Mouse (Mus musculus) neural tube, embryonic 15.5 days (tissue): ENCODE data around the gene Ankrd9. TPM values are rescaled to one million over a fixed set of nuclear protein-coding genes. Genes with fewer than 3 reads are reported as not detected.
A peak's percentile ranks its signal among the peaks of the same experiment; 100 is the strongest.

ENCODE experiments used
- ATAC-seq: fragments of 200-750 bp; cut with Nextera tagmentation; 2 replicates; pipeline ENCODE4 v1.8.0; 2017; ENCODE audit warnings: mild to moderate bottlenecking, moderate TSS enrichment, moderate library complexity; ENCODE audit not compliant: low FRiP score
- H3K27ac ChIP-seq: fragments of 300-500 bp; sonication (generic); replicated peaks from 2 replicates; pipeline ENCODE4 v1.5.1; 2015; ENCODE audit warnings: mild to moderate bottlenecking, inconsistent platforms
- H3K27me3 ChIP-seq: fragments of 300-500 bp; sonication (generic); replicated peaks from 2 replicates; pipeline ENCODE4 v1.6.1; 2015; ENCODE audit warnings: inconsistent platforms
- H3K36me3 ChIP-seq: fragments of 300-500 bp; sonication (generic); 2 replicates; pipeline ENCODE4 v1.6.1; 2015; ENCODE audit warnings: inconsistent platforms
- H3K4me1 ChIP-seq: fragments of 300-500 bp; sonication (generic); 2 replicates; pipeline ENCODE4 v1.6.1; 2015; ENCODE audit warnings: inconsistent platforms
- H3K4me2 ChIP-seq: fragments of 300-500 bp; sonication (generic); 2 replicates; pipeline ENCODE4 v1.6.1; 2015; ENCODE audit warnings: inconsistent platforms, mild to moderate bottlenecking, moderate library complexity
- H3K4me3 ChIP-seq: fragments of 300-500 bp; sonication (generic); replicated peaks from 2 replicates; pipeline ENCODE4 v1.5.1; 2015; ENCODE audit warnings: mild to moderate bottlenecking, inconsistent platforms
- H3K9ac ChIP-seq: fragments of 300-500 bp; sonication (generic); replicated peaks from 2 replicates; pipeline ENCODE4 v1.6.1; 2015; ENCODE audit warnings: mild to moderate bottlenecking, inconsistent platforms
- H3K9me3 ChIP-seq: fragments of 300-500 bp; sonication (generic); replicated peaks from 2 replicates; pipeline ENCODE4 v1.6.1; 2016; ENCODE audit warnings: inconsistent platforms
- WGBS: fragments of 180-500 bp; shearing (Covaris S2); methylation state at CpG from one replicate; pipeline ENCODE4 v1.1.7; 2015; ENCODE audit warnings: mixed read lengths; 5-methylcytosine and 5-hydroxymethylcytosine counted together
- polyA plus RNA-seq: library from polyadenylated mRNA; unstranded; fragments of >200 nt; fragmentation: Nextera tagmentation; extraction: Ambion mirVana; gene quantifications from 2 replicates; pipeline ENCODE4 v1.2.1, GENCODE M21; 2015

The Ankrd9 gene
- polyA plus RNA-seq, 1 experiment from 2014 or later: 12.6 TPM

- ATAC-seq: no peak
- Histone ChIP-seq H3K27ac (no peak overlapping the region), H3K27me3 (no peaks in the 10 kb centered on the region), H3K36me3 (peaks cover 44% of the 10 kb centered on the region), H3K4me1 (no peaks in the 10 kb centered on the region), H3K9ac (no peak overlapping the region), H3K4me3 (no peak overlapping the region), H3K4me2 (no peak overlapping the region), H3K9me3 (no peaks in the 10 kb centered on the region)
- WGBS: 91% methylated on average over 6 of the region's 6 CpGs
Measured at GRCm38 (mm10) chr12:110952628-110953385, 26.0 kb downstream of the Ankrd9 start.

- Histone ChIP-seq H3K27me3 (no peaks in the 10 kb centered on the region), H3K4me1 (no peaks in the 10 kb centered on the region), H3K9ac (no peak overlapping the region), H3K9me3 (no peaks in the 10 kb centered on the region), H3K4me3 (no peak overlapping the region), H3K4me2 (no peak overlapping the region), H3K27ac (no peak overlapping the region), H3K36me3 (peaks cover 54% of the 10 kb centered on the region)
- ATAC-seq: no peak
- WGBS: 90% methylated on average over 7 of the region's 7 CpGs
Measured at GRCm38 (mm10) chr12:110951236-110951635, 27.6 kb downstream of the Ankrd9 start.

GRCm38 (mm10) chr12:110950151-110950550 is 28.7 kb downstream of the Ankrd9 start:
- H3K4me1 ChIP-seq: no peaks in the 10 kb centered on the region
- WGBS: 89% methylated on average over 4 of the region's 4 CpGs
- H3K9ac ChIP-seq: no peak overlapping the region
- no peaks in the 10 kb centered on the region for H3K27me3 ChIP-seq
- H3K27ac ChIP-seq: no peak overlapping the region
- no peak for ATAC-seq
- no peaks in the 10 kb centered on the region for H3K9me3 ChIP-seq
- H3K4me3 ChIP-seq: no peak overlapping the region
- H3K36me3 ChIP-seq: peaks cover 53% of the 10 kb centered on the region
- H3K4me2 ChIP-seq: no peak overlapping the region

DNA sequence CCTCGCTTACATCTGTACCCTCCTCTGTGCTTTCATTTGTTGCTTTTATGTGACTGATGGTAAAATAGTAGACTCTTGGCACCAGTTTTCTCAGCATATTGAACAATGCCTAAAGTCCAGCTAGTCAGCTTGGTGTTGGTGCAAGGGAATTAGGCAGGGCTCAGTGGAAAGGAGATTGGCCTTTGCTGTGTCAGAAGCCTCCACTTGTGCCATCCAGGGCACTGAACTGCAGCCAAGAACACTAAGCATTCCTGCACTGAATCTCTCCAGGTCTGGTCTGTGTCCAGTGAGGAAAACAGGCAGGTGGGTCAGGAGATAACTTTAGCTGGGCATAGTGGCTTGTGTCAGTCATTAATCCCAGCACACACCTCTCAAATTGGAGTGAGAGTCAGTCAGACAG is 29.4 kb downstream of the Ankrd9 start:
- H3K4me1 ChIP-seq: no peaks in the 10 kb centered on the region
- H3K4me2 ChIP-seq: no peak overlapping the region
- peaks cover 54% of the 10 kb centered on the region for H3K36me3 ChIP-seq
- no peak overlapping the region for H3K27ac ChIP-seq
- H3K27me3 ChIP-seq: no peaks in the 10 kb centered on the region
- no peak overlapping the region for H3K4me3 ChIP-seq
- no peaks in the 10 kb centered on the region for H3K9me3 ChIP-seq
- 89% methylated on average over 1 of the region's 1 CpGs for WGBS
- no peak for ATAC-seq
- no peak overlapping the region for H3K9ac ChIP-seq

DNA sequence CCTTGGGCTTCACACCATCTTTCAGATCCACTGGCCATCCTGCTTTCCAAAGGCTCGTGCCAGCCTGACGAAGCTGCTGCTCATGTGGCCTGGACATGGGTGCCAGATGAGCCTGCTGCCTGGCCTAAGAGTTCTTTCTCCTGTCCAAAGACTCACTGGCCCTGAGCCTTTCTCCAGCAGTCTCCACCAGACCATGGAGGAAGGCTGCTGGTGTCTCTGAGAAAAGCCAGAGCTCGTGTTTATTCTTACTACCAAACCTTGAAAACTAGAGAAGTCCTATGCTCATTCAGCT is 30.0 kb downstream of the Ankrd9 start:
- H3K36me3 ChIP-seq: peaks cover 57% of the 10 kb centered on the region
- no peak for ATAC-seq
- no peaks in the 10 kb centered on the region for H3K4me1 ChIP-seq
- no peak overlapping the region for H3K27ac ChIP-seq
- no peaks in the 10 kb centered on the region for H3K27me3 ChIP-seq
- H3K9me3 ChIP-seq: no peaks in the 10 kb centered on the region
- WGBS: 93% methylated on average over 3 of the region's 3 CpGs
- no peak overlapping the region for H3K9ac ChIP-seq
- H3K4me3 ChIP-seq: no peak overlapping the region
- no peak overlapping the region for H3K4me2 ChIP-seq

- ATAC-seq: no peak
- WGBS: 96% methylated on average over 6 of the region's 6 CpGs
- H3K4me1 ChIP-seq: no peaks in the 10 kb centered on the region
- H3K27ac ChIP-seq: no peak overlapping the region
- H3K9ac ChIP-seq: no peak overlapping the region
- no peak overlapping the region for H3K4me2 ChIP-seq
- peaks cover 60% of the 10 kb centered on the region for H3K36me3 ChIP-seq
- H3K4me3 ChIP-seq: no peak overlapping the region
- no peaks in the 10 kb centered on the region for H3K9me3 ChIP-seq
- no peaks in the 10 kb centered on the region for H3K27me3 ChIP-seq
Measured at GRCm38 (mm10) chr12:110948082-110948909, 30.5 kb downstream of the Ankrd9 start.

DNA sequence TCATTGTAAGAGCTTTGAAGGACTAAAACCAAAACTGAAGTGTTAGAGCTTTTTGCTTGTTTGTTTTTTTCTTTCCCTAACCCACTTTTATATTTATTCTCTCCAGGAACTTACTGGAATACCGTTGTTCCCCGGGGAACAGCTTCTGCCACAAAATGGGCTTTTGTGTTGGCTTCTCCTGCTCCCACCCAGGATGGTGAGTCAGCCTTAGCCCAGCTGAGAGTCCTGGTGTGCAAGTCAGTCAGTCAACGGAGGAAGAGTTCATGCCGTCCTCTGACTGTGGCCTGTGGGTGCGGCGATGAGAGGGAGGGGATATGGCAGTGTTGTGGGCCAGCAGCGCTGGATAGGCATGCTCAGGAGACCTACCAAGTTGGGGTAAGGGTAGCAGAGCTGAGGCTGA is 32.6 kb downstream of the Ankrd9 start:
- ATAC-seq: no peak
- Histone ChIP-seq H3K4me1 (no peaks in the 10 kb centered on the region), H3K9me3 (no peaks in the 10 kb centered on the region), H3K4me2 (no peak overlapping the region), H3K27ac (no peak overlapping the region), H3K9ac (no peak overlapping the region), H3K36me3 (peaks cover 68% of the 10 kb centered on the region), H3K27me3 (no peaks in the 10 kb centered on the region), H3K4me3 (no peak overlapping the region)
- WGBS: 91% methylated on average over 7 of the region's 7 CpGs

DNA sequence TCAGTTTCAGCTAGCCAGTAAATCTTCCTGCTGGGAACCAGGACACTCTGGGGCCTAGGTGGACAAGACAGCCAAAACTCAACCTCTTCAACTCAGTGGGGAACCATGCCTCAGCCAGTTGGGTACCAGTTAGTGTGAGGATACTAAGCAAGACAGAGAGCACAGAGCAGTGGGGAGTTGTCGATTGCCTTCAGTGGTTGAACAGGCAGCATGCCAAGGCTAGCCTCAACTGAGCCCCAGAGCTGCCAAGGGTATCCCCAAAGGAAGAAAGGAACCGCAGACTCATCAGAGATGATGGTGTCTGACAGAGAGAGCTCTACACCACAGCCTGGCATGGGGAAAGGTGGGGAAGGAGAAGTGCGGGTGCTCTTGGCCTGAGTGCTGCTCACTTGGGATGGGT is 38.0 kb downstream of the Ankrd9 start:
- no peak overlapping the region for H3K4me3 ChIP-seq
- H3K9me3 ChIP-seq: no peaks in the 10 kb centered on the region
- ATAC-seq: no peak
- no peaks in the 10 kb centered on the region for H3K27me3 ChIP-seq
- peaks cover 60% of the 10 kb centered on the region for H3K36me3 ChIP-seq
- H3K9ac ChIP-seq: no peak overlapping the region
- H3K4me1 ChIP-seq: no peaks in the 10 kb centered on the region
- no peak overlapping the region for H3K27ac ChIP-seq
- no peak overlapping the region for H3K4me2 ChIP-seq
- WGBS: 92% methylated on average over 3 of the region's 3 CpGs

DNA sequence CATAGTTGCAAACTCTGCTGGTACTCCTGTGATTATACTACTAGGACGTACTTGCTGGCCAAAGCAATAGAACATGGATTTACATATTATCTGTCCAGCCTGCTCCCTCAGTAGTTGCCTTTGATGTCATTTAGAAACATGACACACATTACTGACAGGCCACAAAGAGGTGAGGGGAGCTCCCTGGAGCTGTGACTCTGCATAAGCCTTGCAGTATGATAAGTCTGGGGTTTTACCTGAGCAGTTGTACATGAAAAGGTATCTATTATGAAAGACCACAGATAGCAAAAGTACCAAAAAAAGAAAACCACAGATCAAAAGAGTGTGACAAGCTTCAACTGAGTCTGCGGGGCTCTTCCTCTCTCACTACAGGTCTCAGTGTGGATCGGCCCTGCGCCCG is 39.5 kb downstream of the Ankrd9 start:
- H3K9me3 ChIP-seq: no peaks in the 10 kb centered on the region
- no peak overlapping the region for H3K27ac ChIP-seq
- H3K9ac ChIP-seq: no peak overlapping the region
- H3K27me3 ChIP-seq: no peaks in the 10 kb centered on the region
- ATAC-seq: no peak
- H3K4me3 ChIP-seq: no peak overlapping the region
- H3K4me1 ChIP-seq: no peaks in the 10 kb centered on the region
- H3K4me2 ChIP-seq: no peak overlapping the region
- H3K36me3 ChIP-seq: peaks cover 45% of the 10 kb centered on the region
- 97% methylated on average over 5 of the region's 5 CpGs for WGBS

GRCm38 (mm10) chr12:110937496-110937895 is 41.3 kb downstream of the Ankrd9 start:
- Histone ChIP-seq H3K9me3 (no peaks in the 10 kb centered on the region), H3K27me3 (no peaks in the 10 kb centered on the region), H3K4me1 (no peaks in the 10 kb centered on the region), H3K36me3 (peaks cover 45% of the 10 kb centered on the region), H3K9ac (no peak overlapping the region), H3K27ac (no peak overlapping the region), H3K4me3 (no peak overlapping the region), H3K4me2 (no peak overlapping the region)
- 81% methylated on average over 5 of the region's 5 CpGs for WGBS
- no peak for ATAC-seq

DNA sequence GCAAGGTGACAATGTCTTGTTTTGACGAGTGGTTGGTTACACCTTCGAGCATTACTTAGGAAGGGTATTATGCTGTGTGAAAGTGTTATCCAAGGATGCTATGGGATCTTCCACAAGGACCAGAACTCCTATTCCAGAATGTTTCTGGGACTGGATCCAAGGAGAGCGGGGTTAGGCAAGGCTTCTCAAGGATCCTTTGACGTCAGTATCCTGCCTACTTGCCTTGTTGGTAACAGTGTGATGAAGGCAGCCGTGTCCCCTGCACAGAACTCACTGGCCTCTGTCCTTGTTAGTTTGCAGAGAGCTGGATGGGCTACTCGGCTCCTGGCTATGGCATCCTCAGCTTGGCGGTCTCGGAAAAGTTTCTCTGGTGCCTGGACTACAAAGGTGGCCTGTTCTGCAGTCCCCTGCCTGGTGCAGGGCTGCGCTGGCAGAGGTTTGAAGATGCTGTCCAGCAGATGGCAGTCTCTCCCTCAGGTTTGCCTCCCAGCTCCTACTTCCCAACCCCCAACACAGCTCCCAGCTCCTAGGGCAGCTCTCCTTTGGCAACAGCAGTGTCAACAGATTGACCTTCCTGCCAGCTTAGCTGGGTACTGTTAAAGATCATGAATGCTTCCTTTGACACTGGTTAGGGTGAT is 42.7 kb downstream of the Ankrd9 start:
- H3K9me3 ChIP-seq: no peaks in the 10 kb centered on the region
- H3K4me1 ChIP-seq: no peaks in the 10 kb centered on the region
- peaks cover 56% of the 10 kb centered on the region for H3K36me3 ChIP-seq
- no peak overlapping the region for H3K9ac ChIP-seq
- H3K27me3 ChIP-seq: no peaks in the 10 kb centered on the region
- H3K27ac ChIP-seq: no peak overlapping the region
- WGBS: 64% methylated on average over 9 of the region's 9 CpGs
- no peak overlapping the region for H3K4me2 ChIP-seq
- ATAC-seq: peak; percentile 87
- no peak overlapping the region for H3K4me3 ChIP-seq

GRCm38 (mm10) chr12:110932820-110933219 is 46.0 kb downstream of the Ankrd9 start:
- no peak for ATAC-seq
- Histone ChIP-seq H3K27me3 (no peaks in the 10 kb centered on the region), H3K4me1 (no peaks in the 10 kb centered on the region), H3K4me2 (no peak overlapping the region), H3K9me3 (no peaks in the 10 kb centered on the region), H3K27ac (no peak overlapping the region), H3K9ac (no peak overlapping the region), H3K4me3 (no peak overlapping the region), H3K36me3 (peaks cover 50% of the 10 kb centered on the region)
- WGBS: 71% methylated on average over 5 of the region's 5 CpGs
